Mouse (Mus musculus) CD4-positive, CD25-positive, alpha-beta regulatory T cell, adult 4 months (primary cell): Measurements from ENCODE around the gene Wdr17. TPM values are rescaled to one million over a fixed set of nuclear protein-coding genes. Genes with fewer than 3 reads are reported as not detected.

Experiments
- ATAC-seq: one replicate; pipeline ENCODE4 v1.8.0; 2017
- polyA plus RNA-seq, 2 experiments: library from polyadenylated mRNA; unstranded; fragments of 100-300 nt; shearing (Covaris generic); gene quantifications; one replicate each; pipeline ENCODE4 v1.2.1; 2017

Gene Wdr17
- polyA plus RNA-seq, 2 experiments from 2014 or later, result not detected

DNA sequence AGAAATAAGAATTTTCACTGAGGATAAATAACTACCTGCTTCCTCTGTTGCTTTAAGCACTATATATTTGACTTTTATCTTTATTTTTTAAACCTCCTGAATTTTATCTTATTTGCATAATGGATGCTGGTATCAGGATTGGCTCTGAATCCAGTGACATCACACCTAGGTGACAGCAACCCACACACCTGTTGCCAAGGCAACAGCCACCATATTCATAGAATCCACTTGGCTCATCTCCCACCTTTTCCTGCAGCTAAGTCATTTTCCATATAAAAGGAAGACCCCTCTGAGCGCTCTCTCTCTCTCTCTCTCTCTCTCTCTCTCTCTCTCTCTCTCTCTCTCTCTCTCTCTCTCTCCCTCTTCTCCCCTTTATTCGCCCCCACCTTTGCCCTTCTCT is 290.0 kb downstream of the Wdr17 start:
- no peak for ATAC-seq

GRCm38 (mm10) chr8:54596051-54596450 is 290.9 kb downstream of the Wdr17 start:
- ATAC-seq, result no peak

DNA sequence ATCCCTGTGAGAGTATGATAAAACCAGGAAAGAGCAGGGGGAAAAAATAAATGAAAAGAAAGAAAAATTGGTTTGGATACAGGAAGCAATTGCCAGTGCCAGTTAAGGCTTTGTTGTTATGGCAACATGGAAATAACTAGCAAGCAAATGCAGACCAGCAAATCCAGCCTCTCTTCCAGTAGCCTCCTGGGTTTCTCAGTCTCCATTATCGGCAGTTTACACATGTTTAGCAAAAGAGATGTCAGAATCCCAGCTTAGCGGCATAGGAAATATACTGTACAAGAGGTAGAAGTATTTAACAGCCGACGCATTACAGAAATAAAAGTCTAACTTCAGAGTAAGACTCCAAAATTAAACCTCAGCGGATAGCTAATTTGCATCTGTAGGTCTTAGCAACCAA is 292.4 kb downstream of the Wdr17 start:
- no peak for ATAC-seq

DNA sequence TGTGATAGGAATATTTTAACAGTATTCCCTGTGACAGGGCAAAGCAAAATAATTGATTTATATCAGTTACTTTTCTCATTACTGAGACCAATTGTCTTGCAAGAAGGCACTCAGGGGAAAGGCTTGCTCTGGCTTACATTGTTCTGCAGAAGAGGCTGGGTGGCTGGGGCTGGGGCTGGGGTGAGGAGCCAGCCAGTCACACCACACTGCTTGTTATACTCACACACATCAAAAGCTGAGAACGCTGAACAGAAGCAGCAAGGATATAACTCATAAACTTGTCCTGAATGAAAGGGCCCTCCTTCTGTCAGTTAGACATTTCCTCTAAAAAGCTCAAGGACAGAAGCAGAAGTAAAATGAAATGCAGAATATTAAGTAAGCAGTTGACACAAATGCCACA is 304.1 kb downstream of the Wdr17 start:
- no peak for ATAC-seq

- no peak for ATAC-seq
Observed at GRCm38 (mm10) chr8:54581436-54581835, 305.5 kb downstream of the Wdr17 start.

Other genes with a start within 250 kb of the Wdr17 start
- not detected for gene Gpm6a, start 67.7 kb upstream of the Wdr17 start, polyA plus RNA-seq